Mouse (Mus musculus) WW6 (cell line): ENCODE measurements around the gene Gpr101.

ENCODE experiments used
- DNase-seq: peaks from one replicate; pipeline ENCODE4 v3.0.0-alpha.2; 2013; ENCODE audit warnings: low read depth, low spot score

The Gpr101 gene

DNA sequence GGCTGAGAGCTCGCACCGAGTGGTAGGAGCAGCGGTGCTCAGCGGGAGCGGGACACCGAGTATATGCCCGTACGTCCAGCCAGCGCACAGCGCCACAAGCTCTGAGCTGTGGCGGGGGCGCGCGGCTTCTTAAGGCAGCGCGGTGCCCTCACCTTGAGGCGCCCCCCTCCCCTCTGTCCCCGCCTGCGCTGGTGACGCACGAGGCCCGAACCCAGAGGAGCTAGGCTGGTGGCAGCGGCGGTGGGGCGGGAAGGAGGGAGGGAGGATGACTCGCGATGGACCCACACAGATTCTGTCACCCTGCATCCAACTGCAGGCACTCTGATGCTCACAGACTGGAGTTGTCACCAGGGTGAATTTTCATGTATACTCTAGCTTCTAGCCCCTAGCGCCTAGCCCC is at the start of gene Gpr101:
Gpr101 (minus strand) TSS at position 124 of the 400 bp plus-strand sequence.
- DNase-seq, result no peak

DNA sequence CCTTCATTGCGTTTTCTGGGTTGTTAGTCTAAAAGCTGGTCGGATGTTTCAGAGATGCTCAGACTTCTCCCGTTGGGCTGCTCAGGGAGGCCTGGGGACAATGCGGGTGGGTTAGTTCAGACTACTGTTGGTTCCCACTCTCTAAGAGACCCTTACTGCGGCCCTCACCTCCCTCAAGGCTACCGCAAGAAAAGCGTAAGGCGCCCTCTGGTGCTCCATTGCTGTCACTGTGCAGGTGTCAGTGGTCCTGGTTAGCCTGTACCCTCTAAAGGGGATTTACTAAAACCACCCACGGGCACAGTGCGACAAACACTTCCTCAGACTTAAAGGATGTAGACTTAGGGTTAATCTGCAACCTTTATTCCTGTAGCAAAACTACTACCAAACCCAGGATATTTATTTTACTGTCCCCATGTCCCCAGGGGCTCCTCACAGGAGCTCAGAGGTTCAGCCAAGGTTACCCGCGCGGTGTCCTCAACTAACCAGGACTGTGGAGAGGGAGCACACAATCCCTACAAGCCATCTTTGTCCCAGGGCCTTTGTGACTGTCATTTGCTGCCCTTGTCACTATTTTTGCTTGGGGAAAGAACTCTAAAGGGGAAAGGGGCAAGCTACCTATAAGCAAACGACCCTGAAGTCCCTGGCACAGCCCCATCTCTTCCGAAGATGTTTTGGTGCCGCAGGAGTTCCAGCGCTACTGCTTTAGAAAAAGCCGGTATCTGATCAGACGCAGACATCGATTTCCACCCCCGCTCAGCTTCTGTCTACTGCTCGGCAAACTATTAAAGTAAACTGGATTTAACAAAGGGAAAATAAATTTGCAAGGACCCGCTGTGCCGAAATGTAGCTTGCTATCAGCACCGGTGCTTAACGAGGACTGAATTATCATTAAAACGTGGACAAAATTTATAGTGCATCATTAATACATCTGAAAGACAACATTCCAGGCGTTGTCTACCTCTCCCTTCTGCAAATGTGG is 17.8 kb upstream of the Gpr101 start:
- DNase-seq, result no peak

DNA sequence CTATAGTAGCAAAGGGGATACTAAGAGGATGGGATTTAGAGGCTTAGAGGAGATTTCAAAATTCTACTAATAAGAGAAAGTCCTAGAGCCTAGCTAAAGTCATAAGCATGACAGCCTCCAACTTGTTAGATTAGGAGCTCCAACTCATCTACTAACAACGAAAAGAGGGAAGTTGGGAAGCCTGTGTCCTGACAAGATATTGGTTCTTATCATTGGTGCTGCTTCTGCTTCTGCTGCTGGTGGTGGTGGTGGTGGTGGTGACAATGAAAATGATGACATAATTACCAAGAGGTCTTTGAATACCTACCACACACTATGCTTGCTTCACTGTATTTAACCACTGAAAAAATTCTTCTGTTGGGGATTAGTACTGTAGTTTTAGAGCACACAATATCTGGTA is 2.7 kb upstream of the Gpr101 start:
- no peak for DNase-seq
